Comparison of ENCODE assay signal across 7 mouse cellular contexts in genomic region chr13:73732742-73733700, GRCm38 (mm10). TPM values are rescaled to one million over a fixed set of nuclear protein-coding genes. Genes with fewer than 3 reads are reported as not detected.
A peak's percentile ranks its signal among the peaks of the same experiment; 100 is the strongest.
DNase-seq lines count a peak whose midpoint lies in the region; ATAC-seq and TF ChIP-seq lines count a peak whose summit lies in the region.

TSS of gene Slc12a7 (plus strand) at chr13:73733094.

- no peak for TF ChIP-seq CTCF in testis, adult 2 months (IDR thresholded peaks at IDR 0.05; ENCODE audit: control insufficient read depth, insufficient read depth, insufficient replicate concordance, low read depth, low read length)

- no peaks in the 10 kb centered on the region for H3K9me3 ChIP-seq in ES-E14 (ENCODE audit: control insufficient read depth, insufficient read depth, low read depth, low read length)
- H3K9me3 ChIP-seq in kidney, embryonic 16.5 days (ENCODE audit: low read length) = no peaks in the 10 kb centered on the region

- WGBS in kidney, embryonic 16.5 days = 4% methylated on average over 48 of the region's 48 CpGs

- TF ChIP-seq POLR2A in testis, adult 2 months (IDR thresholded peaks at IDR 0.05; ENCODE audit: control insufficient read depth, low read depth, low read length) = 0 out of 2 replicates have a peak, but pooled peaks have one; percentile 16

- peaks cover 10% of the 10 kb centered on the region; the same call in 1 of the 2 replicates for H3K27me3 ChIP-seq in kidney, embryonic 16.5 days (ENCODE audit: insufficient read depth, low read length)
- no peaks in the 10 kb centered on the region for H3K27me3 ChIP-seq in testis, adult 2 months (ENCODE audit: control insufficient read depth, insufficient read depth, low read length)

- DNase-seq in ES-E14 (ENCODE audit: low read depth, low spot score) = peak; percentile 35
- DNase-seq in adrenal gland, postnatal 14 days = peak; percentile 63
- DNase-seq in heart, adult 18-20 months = peak; percentile 45 to 48
- peak; percentile 36 to 45 for DNase-seq in lung, postnatal 4 days

- H3K27ac ChIP-seq in ES-E14 (ENCODE audit: insufficient read depth, low read depth, low read length, poor library complexity, severe bottlenecking) = no peak within 1 kb of the TSS
- no peak within 1 kb of the TSS for H3K27ac ChIP-seq in kidney, embryonic 16.5 days (ENCODE audit: low read length)
- no peak within 1 kb of the TSS for H3K27ac ChIP-seq in testis, adult 2 months (ENCODE audit: control insufficient read depth, insufficient read depth, low read depth, low read length)

- peak; percentile 67 for ATAC-seq in kidney, embryonic 16.5 days (ENCODE audit: low FRiP score, low TSS enrichment)
- no peak for ATAC-seq in cerebellum, adult (ENCODE audit: insufficient number of reproducible peaks, low FRiP score, low TSS enrichment)

- peaks cover 4 to 13% of the 10 kb centered on the region in 2 experiments; a peak in 2 of 4 replicates for H3K4me1 ChIP-seq in ES-E14 (ENCODE audit: control insufficient read depth in 2 of 2, insufficient read depth in 2 of 2, low read length in 2 of 2, poor library complexity in 1 of 2)
- peaks cover 11% of the 10 kb centered on the region for H3K4me1 ChIP-seq in kidney, embryonic 16.5 days (ENCODE audit: insufficient read depth, low read length)
- H3K4me1 ChIP-seq in testis, adult 2 months (ENCODE audit: control insufficient read depth, insufficient read depth, low read length) = peaks cover 10% of the 10 kb centered on the region

- H3K9ac ChIP-seq in ES-E14 (ENCODE audit: insufficient read depth, low read depth, low read length, poor library complexity, severe bottlenecking) = peak within 1 kb of the TSS; percentile 54
- peak within 1 kb of the TSS; percentile 34 for H3K9ac ChIP-seq in kidney, embryonic 16.5 days (replicated peaks; ENCODE audit: low read length)

- peak within 1 kb of the TSS; percentile 80 for H3K4me2 ChIP-seq in kidney, embryonic 16.5 days (replicated peaks; ENCODE audit: low read depth, low read length)

- H3K36me3 ChIP-seq in ES-E14 (ENCODE audit: control insufficient read depth, insufficient read depth, low read length, poor library complexity, severe bottlenecking) = no peaks in the 10 kb centered on the region
- H3K36me3 ChIP-seq in kidney, embryonic 16.5 days (ENCODE audit: insufficient read depth, low read length) = no peaks in the 10 kb centered on the region
- no peaks in the 10 kb centered on the region for H3K36me3 ChIP-seq in testis, adult 2 months (ENCODE audit: control insufficient read depth, insufficient read depth, low read length)

- in situ Hi-C loops in ES-E14 (cut with MboI; ENCODE audit: low sequenced_read_pairs in 2 of 2, unreplicated experiment in 2 of 2) = no loop called here

- H3K4me3 ChIP-seq in ES-E14 (ENCODE audit: insufficient read depth in 1 of 2, low read depth in 1 of 2, low read length in 2 of 2, poor library complexity in 1 of 2, severe bottlenecking in 1 of 2) = peak within 1 kb of the TSS; percentile 71 to 75
- H3K4me3 ChIP-seq in kidney, embryonic 16.5 days (ENCODE audit: low read length) = peak within 1 kb of the TSS; percentile 44
- H3K4me3 ChIP-seq in testis, adult 2 months (ENCODE audit: control insufficient read depth, low read depth, low read length) = peak within 1 kb of the TSS; percentile 71

TF ChIP-seq in ES-E14, 5 proteins besides CTCF, POLR2A, EP300 and RAD21:
- TF ChIP-seq MAFK (IDR thresholded peaks at IDR 0.05; ENCODE audit: insufficient read depth, low read depth, low read length) (no peak), CHD2 (IDR thresholded peaks at IDR 0.05; ENCODE audit: low read depth, low read length) (no peak), HCFC1 (IDR thresholded peaks at IDR 0.05; ENCODE audit: borderline replicate concordance, insufficient read depth, low read length) (no peak), ZNF384 (IDR thresholded peaks at IDR 0.05; ENCODE audit: low read depth, low read length) (no peak), ZC3H11A (IDR thresholded peaks at IDR 0.05; ENCODE audit: borderline replicate concordance, low read depth, low read length) (no peak)

RNA-seq across cellular contexts. Expression of gene Slc12a7, which starts in this region (rescaled TPM):
- total RNA-seq in ES-E14 (2012; rRNA removed) = 87.1 and 126 TPM in 2 replicates
- total RNA-seq in adrenal gland, postnatal 14 days (2021) = 32.3 and 34.2 TPM in 2 replicates
- total RNA-seq in heart, adult 18-20 months (2021) = 100 to 1,000 TPM; 189 to 209 TPM
- polyA plus RNA-seq in kidney, embryonic 16.5 days (2015; fragmentation: Nextera tagmentation; extraction: Ambion mirVana) = 27.0 and 28.1 TPM in 2 replicates
- 16.5 and 21.2 TPM in 2 replicates for polyA plus RNA-seq in testis, adult 2 months (2012; rRNA removed)
